Mouse (Mus musculus): Measurements from ENCODE around the gene Me3. TPM values are rescaled to one million over a fixed set of nuclear protein-coding genes. Genes with fewer than 3 reads are reported as not detected.

Me3 gene
- polyA plus RNA-seq, 1 experiment from 2014 or later: 3.8 TPM

Other genes with a start within 250 kb of the Me3 start
- 30.2 and 31.2 TPM in 2 replicates for gene Tmem135, start 228.2 kb upstream of the Me3 start, polyA plus RNA-seq (2016; fragmentation: Nextera tagmentation; extraction: Ambion mirVana)
- gene Fzd4, start 228.0 kb upstream of the Me3 start, polyA plus RNA-seq (2016; fragmentation: Nextera tagmentation; extraction: Ambion mirVana): 10.5 and 11.0 TPM in 2 replicates
- gene Prss23, start 105.2 kb upstream of the Me3 start, polyA plus RNA-seq (2016; fragmentation: Nextera tagmentation; extraction: Ambion mirVana): 33.5 and 34.9 TPM in 2 replicates